Mouse (Mus musculus): Measurements from ENCODE around the gene Mfsd11.
"Not testable (repeated sequence)": the region's sequence is repeated elsewhere in the genome, so short reads cannot be mapped to it uniquely, and the experiment has no call there.

Gene Mfsd11

GRCm38 (mm10) chr11:116848086-116848876 is 4.0 kb upstream of the Mfsd11 start:
- no peak for DNase-seq

DNA sequence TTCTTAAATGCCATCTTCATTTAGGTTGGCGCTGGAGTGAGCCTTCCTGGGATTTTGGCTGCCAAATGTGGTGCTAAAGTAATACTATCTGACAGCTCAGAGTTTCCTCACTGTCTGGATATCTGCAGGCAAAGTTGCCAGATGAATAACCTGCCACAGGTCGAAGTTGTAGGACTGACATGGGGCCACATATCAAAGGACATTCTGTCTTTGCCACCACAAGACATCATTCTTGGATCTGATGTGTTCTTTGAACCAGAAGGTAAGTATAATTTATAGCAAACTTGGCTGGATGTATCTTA is 3.4 kb upstream of the Mfsd11 start:
- not testable (repeated sequence) for DNase-seq

GRCm38 (mm10) chr11:116849587-116849986 is 2.7 kb upstream of the Mfsd11 start:
- no peak for DNase-seq

GRCm38 (mm10) chr11:116850085-116850484 is 2.2 kb upstream of the Mfsd11 start:
- DNase-seq = no peak

DNA sequence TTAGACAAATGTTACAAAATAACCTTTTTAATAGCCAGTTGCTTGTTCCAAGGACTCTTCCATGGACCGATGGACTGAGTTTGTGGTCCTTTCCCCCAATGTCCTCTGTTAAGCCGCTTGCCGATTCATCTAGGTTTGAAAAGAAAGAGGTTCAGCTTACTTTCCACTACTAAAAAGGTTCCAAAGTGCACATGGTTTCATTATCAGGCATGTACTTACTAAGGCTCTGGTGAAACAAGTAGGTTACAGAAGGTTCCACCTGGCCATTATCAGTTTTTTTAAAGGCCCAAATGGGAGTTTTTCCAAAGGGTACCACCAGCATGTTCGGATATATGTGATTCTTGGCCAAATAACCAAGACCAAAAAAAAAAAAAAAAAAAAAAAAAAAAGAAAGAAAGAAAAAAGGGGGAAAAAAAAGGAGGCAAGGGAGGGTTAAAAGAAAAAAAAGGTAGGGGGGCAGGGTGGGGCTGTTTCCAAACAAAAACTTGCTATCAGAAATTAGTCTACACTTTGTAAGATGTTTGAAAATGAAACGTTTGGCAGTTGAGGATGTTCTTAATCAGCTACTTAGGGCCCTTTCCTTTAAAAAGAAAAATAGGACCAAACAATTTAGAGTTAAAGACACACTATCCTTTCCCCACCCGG is 1.3 kb upstream of the Mfsd11 start:
- no peak for DNase-seq

GRCm38 (mm10) chr11:116851576-116852290 is 507 bp upstream of the Mfsd11 start:
- no peak for DNase-seq

DNA sequence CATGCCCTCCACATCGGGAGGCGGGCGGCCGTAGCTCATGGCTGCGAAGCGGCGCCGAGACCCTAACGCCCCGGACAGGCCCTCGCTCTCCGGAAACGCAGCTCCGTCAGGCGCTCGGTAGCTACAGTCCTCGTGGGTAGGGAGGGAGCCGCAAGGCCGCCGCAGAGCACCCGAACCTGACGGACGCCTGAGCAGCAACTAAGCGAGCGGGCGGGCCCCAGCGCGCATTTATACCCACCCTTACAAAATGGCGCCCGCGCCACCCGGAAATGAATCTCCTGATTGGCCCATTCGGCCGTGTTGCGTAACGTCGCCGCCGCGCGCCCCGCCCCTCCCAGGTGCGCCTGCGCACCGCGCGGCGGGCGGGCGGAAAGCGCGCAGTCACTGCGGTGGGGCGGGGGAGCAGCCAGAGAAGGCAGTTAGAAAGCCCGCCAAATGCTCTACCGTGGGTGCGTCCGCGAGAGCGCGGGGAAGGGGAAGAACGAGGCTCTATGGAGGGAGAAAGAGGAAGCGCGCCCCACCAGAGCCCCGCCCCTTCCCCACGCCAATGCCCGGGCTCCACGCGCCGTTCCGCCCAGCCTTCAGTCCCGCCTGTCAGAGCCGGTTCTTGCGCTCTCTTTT is 761 bp downstream of the Mfsd11 start, which contains the start of gene Srsf2:
Gene Srsf2 (minus strand): TSS at position 204 of the 621 bp plus-strand sequence.
- peak; percentile 97 for DNase-seq

- DNase-seq = peak; percentile 99
These were observed 1.3 kb downstream of the Mfsd11 start for GRCm38 (mm10) chr11:116853512-116853928.

GRCm38 (mm10) chr11:116854279-116854678 is 2.0 kb downstream of the Mfsd11 start:
- DNase-seq = no peak

DNA sequence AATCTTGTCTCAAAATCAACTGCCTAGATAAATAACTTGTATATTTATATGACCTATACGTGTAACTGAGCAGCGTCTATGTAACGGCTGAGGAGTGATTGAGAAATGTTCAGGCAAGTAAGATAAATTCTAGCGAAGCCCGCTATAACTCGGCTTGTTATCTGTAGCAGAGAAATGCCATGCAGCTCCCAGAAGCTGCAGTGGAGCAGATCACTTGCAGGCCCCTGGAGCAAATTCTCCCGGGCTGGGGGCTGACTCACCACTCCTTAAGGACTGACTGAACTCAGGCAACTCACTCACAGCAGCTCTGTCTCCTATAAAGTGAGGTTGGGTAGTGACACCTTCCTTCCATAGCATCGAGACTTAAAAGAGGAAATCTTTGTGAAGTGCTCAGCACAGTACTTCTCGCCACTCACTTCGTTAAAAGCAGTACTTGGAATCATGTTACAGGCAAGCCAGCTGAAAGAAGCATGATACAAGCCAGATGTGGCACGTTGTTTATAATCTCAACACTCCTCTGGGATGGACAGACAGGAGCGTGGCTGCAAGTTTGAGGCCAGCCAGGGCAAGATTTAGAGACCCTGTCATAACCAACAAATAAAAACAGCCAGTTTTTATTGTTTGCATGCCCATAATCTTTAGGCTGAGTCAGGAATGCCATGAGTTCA is 5.1 kb downstream of the Mfsd11 start:
- DNase-seq = no peak

DNA sequence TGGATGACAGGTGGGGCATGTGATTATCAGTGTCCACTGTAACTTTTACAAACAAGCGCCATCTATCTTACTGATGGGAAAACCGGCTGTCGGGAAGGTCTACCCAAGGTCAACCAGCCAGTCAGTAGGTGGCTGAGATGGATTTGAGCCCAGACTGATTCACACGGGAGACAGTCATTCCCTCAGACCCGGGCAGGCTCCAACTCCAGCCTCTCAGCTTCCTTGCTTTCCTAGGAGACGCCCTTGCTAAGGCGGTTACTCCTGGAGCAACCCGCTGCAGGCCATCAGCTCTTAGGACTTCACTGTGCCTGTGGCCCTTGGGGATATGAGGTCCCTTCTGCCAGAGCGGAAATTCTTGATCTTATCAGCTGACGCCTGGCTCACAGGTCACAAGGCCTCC is 12.2 kb downstream of the Mfsd11 start:
- DNase-seq = peak; percentile 12

- no peak for DNase-seq
These were observed 13.8 kb downstream of the Mfsd11 start for GRCm38 (mm10) chr11:116865945-116866585.

DNA sequence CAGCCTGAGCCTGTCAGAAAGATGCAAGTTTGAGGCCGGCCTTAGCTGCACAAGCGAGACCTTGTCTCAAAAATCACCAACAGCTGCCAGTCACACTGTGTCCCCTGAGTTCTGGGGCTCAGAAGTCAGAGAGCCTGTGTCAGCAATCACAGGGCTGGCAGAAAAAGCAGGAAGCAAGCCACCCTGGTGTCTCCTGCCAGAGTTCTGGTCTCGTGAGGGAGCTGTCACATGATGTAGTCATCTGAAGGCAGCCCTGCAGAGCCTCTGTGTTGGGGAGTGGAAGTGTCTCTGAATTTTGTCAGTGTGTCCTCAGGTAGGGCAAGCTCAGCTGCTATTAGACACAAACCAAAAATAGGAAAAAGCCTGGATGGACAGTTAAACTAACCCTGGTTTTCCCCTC is 15.9 kb downstream of the Mfsd11 start:
- DNase-seq = peak; percentile 28

DNA sequence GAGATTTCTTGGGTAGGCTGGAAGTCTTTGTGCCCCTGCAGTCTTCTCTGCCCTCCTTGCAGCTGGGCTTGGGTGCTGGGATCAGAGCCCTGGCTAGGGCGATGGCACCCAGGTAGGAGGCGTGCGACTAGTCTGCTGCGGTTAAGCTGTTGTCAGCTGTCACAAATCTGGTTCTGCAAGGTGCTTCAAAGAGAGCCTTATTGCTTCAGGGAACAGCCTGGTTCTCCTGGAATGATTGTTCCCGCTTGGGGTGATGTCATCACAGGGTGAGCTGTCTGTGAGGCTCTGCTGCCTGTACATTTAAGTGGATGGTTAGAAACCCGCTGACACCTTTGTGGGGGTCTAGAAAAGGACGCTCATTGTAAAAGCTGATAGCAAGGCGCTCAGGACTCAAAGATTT is 17.0 kb downstream of the Mfsd11 start:
- peak; percentile 69 for DNase-seq

DNA sequence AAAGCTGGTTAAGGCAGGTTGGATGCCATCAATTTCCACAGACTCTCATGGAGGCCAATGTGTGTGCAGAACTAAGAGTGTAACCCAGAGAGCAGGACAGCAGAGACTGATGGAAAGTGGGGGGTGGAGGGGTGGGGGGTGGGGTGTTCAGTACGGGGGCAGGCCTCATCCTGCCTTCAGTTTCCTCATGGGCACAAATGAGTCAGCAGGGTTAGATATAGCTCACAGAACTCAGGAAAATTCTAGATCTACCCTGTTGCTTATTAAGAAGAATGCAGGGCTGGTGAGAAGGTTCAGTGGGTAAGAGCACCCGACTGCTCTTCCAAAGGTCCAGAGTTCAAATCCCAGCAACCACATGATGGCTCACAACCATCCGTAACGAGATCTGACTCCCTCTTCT is 17.4 kb downstream of the Mfsd11 start:
- no peak for DNase-seq

GRCm38 (mm10) chr11:116871538-116871937 is 19.3 kb downstream of the Mfsd11 start:
- DNase-seq = no peak

GRCm38 (mm10) chr11:116873987-116874386 is 21.7 kb downstream of the Mfsd11 start:
- DNase-seq = no peak

GRCm38 (mm10) chr11:116878454-116878853 is 26.2 kb downstream of the Mfsd11 start:
- DNase-seq = no peak

DNA sequence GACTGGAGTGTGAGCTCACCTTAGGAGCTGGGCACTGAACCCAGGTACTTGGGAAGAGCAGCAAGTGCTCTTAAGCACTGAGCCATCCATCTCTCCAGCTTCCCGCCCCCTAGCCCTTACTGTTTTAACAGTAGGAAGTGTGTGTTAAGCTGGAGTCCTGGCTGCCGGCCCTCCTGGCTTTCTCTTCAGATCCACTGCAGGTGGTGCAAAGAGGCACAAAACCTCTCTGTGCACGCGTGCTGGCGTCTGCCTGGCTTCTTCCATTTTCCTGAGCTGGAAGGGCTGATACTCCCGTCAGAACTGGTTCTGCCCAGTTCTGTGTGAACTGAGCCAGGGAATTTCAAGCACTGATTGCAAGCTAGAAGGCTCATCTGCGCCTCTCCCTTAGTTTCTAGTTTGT is 28.6 kb downstream of the Mfsd11 start:
- DNase-seq = no peak

DNA sequence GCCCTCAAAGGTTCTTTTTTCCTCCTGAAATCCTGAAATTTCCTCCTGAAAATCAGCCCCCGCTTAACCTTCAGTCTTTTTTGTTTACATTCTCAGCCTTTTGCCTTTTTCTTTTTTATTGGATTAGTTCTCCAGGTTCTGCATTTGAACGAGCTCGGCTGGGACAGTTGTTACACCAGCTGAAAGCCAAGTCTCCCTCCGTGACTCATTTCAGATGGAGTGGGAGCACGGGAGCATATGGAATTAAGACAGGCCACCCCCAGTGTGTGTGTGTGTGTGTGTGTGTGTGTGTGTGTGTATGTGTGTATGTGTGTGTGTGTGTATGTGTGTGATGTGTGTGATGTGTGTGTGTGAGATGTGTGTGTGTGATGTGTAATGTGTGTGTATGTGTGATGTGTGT is 29.2 kb downstream of the Mfsd11 start:
- DNase-seq = no peak

- no peak for DNase-seq
These were observed 30.2 kb downstream of the Mfsd11 start for GRCm38 (mm10) chr11:116882446-116882845.

DNA sequence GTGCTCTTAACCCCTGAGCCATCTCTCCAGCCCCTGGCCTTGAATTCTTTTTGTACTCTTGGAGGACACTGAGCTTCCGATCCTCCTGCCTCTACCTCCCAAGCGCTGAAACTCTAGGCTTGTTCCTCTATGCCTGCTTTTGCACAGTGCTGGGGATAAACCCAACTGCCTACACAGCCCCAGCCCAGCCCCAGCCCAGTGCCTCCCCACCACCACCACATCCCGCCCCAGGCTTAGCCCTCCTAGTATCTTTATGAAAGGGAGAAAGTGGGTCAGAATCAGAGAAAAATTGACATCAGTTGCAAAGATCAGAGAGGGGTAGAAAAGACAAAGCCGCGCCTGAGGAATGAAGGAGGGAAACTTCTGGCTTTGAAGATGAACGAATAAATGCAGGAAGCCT is 31.8 kb downstream of the Mfsd11 start:
- no peak for DNase-seq

All from lung, postnatal 36 days (tissue).